Mouse (Mus musculus) cortical plate, adult 2 months (tissue): ENCODE data around the gene Prrt1.

ENCODE experiments used
- CTCF ChIP-seq: fragments of 200-500 bp; IDR thresholded peaks from 2 replicates; pipeline ENCODE4 v1.5.1; 2011; ENCODE audit warnings: mild to moderate bottlenecking, control low read depth, low read length; ENCODE audit not compliant: insufficient read depth; ENCODE audit errors: extremely low read depth
- POLR2A ChIP-seq: fragments of 200-500 bp; IDR thresholded peaks from 2 replicates; pipeline ENCODE4 v1.6.1; 2011; ENCODE audit warnings: mild to moderate bottlenecking, low read length, control low read depth; ENCODE audit not compliant: insufficient read depth; ENCODE audit errors: extremely low read depth

DNA sequence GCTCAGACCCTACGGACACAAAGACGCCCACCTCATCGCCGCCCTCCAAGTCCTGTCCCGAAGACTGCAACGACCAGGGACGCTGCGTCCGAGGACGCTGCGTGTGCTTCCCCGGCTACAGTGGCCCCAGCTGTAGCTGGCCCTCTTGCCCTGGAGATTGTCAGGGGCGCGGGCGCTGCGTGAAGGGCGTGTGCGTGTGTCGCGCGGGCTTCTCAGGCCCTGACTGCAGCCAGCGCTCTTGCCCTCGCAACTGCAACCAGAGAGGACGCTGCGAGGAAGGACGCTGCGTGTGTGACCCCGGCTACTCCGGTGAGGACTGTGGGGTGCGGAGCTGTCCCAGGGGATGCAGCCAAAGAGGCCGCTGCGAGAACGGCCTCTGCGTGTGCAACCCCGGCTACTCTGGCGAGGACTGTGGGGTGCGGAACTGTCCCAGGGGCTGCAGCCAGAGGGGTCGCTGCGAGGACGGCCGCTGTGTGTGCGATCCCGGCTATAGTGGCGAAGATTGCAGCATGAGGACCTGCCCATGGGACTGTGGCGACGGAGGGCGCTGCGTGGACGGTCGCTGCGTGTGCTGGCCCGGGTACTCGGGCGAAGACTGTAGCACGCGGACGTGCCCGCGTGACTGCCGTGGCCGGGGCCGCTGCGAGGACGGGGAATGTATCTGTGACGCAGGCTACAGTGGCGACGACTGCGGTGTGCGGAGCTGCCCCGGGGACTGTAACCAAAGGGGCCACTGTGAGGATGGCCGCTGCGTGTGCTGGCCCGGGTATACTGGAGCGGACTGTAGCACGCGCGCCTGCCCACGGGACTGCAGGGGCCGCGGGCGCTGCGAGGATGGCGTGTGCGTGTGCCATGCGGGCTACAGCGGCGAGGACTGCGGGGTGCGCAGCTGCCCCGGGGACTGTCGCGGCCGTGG lies 42.1 kb downstream of the Prrt1 start:
- no peak for TF ChIP-seq POLR2A
- TF ChIP-seq CTCF: no peak
